Mouse (Mus musculus): ENCODE measurements around the gene Ildr1.

DNA sequence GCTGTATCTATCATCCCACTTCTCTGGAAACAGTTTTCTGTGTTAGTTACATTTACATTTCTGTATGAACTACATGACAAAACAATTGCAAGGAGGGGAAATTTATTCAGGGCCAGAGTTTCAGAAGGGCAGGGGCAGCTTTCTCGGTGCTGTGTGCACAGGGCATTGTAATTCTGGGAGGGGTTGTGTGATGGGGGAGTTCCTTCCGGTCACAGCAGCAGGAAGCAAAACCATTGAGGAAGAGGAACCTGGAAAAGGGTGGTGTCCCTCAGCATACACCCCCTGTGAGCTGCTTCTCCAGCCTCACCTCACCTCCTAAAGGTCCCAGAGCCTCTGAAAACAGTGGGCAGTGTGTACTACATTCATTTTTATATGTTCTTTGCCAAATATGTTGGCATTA is 18.5 kb upstream of the Ildr1 start:
- TF ChIP-seq ZNF384 (IDR thresholded peaks at IDR 0.05; ENCODE audit: low read depth, low read length) (no peak), MAFK (IDR thresholded peaks at IDR 0.05; ENCODE audit: insufficient read depth, low read depth, low read length) (no peak), CHD2 (IDR thresholded peaks at IDR 0.05; ENCODE audit: low read depth, low read length) (no peak)

All from ES-E14 (cell line).